Mouse (Mus musculus) CD4-positive helper T cell, adult 2 months (primary cell): ENCODE data around the gene Prkab1.

Experiments
- DNase-seq: peaks from one replicate; pipeline ENCODE4 v3.0.0-alpha.2; 2012; ENCODE audit warnings: low read depth, missing footprints, low spot score

Gene Prkab1

DNA sequence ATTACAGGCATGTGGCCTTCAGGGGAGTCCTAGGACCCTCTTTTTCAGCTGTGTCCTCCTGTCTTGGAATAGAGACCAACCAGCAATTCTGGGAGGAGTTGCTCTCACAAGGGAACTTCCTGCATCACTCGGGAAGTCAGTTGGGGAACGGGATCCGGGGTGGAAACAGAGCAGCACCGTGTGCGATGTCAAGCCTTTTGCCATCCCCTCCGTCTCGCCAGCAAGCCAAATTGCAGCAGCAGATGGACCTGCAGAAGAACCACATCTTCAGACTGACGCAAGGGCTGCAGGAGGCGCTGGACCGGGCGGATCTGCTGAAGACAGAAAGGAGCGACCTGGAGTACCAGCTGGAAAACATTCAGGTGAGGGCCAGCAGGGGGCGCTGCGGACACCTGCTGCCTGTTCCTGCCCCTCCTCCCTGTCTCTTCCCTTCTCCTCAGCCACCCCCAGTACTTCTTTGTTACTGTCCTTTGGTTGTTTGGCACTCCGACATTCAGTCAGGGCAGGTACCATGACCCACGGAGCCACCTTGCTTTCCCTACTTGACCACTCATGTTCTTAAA lies 45.1 kb downstream of the Prkab1 start:
- peak; percentile 16 for DNase-seq

- DNase-seq: no peak
These were observed 46.1 kb downstream of the Prkab1 start for GRCm38 (mm10) chr5:115978255-115978654.

- no peak for DNase-seq
These were observed 46.6 kb downstream of the Prkab1 start for GRCm38 (mm10) chr5:115977757-115978156.

DNA sequence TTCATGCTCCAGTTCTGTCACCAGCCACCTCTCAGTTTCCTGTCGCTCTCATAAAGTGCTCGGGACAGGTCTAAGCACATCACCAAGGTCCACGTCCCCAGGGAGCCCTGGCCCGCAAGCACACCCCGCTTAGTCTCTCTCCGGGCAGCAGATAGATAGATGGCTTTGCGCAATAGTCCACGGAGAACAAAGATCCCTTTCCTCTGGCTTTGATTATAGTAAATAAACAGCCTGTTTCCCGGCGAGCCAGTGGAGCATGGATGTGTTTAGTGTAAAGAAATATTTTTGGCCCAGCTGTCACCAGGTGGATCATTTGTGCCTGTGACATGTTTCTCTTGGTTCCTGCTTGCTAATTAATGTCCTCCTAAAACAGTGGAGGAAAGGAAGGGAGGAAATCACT lies 47.0 kb downstream of the Prkab1 start:
- DNase-seq: no peak

DNA sequence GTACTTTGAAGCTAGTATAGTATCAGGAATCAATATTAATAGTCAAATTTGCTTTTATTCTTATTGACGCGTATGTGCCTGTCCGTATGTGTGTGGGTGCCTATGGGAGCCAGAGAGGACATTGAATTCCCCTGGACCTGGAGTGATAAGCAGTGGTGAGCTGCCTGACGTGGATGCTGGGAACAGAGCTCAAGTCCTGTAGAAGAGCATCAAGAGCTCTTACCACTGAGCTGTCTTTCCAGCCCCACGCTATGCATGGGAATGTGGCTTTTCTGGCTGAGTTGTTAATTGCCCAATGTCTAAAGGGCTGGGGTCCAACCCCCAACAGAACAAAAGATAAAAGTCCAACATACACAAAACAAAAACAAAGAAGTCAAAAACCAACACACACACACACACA lies 47.9 kb downstream of the Prkab1 start:
- DNase-seq: no peak

- no peak for DNase-seq
These were observed 48.6 kb downstream of the Prkab1 start for GRCm38 (mm10) chr5:115975672-115976071.

DNA sequence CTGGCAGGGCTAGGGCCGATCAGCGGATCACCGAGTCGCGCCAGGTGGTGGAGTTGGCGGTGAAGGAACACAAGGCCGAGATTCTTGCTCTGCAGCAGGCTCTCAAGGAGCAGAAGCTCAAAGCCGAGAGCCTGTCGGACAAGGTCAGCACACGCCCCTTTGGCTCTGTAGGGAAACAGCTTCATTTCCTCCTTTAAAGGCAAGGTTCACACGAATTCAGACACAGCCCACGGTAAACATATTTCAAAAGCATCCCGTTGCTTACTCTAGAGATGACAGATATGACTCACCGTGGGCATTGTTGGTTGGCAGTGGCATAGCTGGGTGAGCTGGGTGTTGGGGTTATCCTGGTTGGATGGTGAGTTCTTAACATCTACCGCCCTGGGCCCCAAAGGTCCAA lies 53.1 kb downstream of the Prkab1 start:
- no peak for DNase-seq
